Mouse (Mus musculus) stomach, embryonic 15.5 days (tissue): ENCODE results near the gene Dtd1. TPM values are rescaled to one million over a fixed set of nuclear protein-coding genes. Genes with fewer than 3 reads are reported as not detected.

ENCODE experiments used
- ATAC-seq: fragments of 200-750 bp; cut with Nextera tagmentation; 2 replicates; pipeline ENCODE4 v1.8.0; 2017; ENCODE audit warnings: low read depth, moderate number of reproducible peaks, moderate TSS enrichment; ENCODE audit not compliant: insufficient read depth, low FRiP score
- H3K27ac ChIP-seq: fragments of 300-500 bp; sonication (generic); 2 replicates; pipeline ENCODE4 v1.5.1; 2015; ENCODE audit warnings: mild to moderate bottlenecking, inconsistent platforms
- H3K27me3 ChIP-seq: fragments of 300-500 bp; sonication (generic); replicated peaks from 2 replicates; pipeline ENCODE4 v1.6.1; 2015; ENCODE audit warnings: inconsistent platforms
- H3K36me3 ChIP-seq: fragments of 300-500 bp; sonication (generic); 2 replicates; pipeline ENCODE4 v1.6.1; 2015; ENCODE audit warnings: inconsistent platforms
- H3K4me1 ChIP-seq: fragments of 300-500 bp; sonication (generic); 2 replicates; pipeline ENCODE4 v1.6.1; 2015; ENCODE audit warnings: inconsistent platforms
- H3K4me2 ChIP-seq: fragments of 300-500 bp; sonication (generic); 2 replicates; pipeline ENCODE4 v1.6.1; 2015; ENCODE audit warnings: mild to moderate bottlenecking, inconsistent platforms
- H3K4me3 ChIP-seq: fragments of 300-500 bp; sonication (generic); replicated peaks from 2 replicates; pipeline ENCODE4 v1.5.1; 2015; ENCODE audit warnings: inconsistent platforms
- H3K9ac ChIP-seq: fragments of 300-500 bp; sonication (generic); 2 replicates; pipeline ENCODE4 v1.6.1; 2015; ENCODE audit warnings: inconsistent platforms
- H3K9me3 ChIP-seq: fragments of 300-500 bp; sonication (generic); 2 replicates; pipeline ENCODE4 v1.6.1; 2016; ENCODE audit warnings: inconsistent platforms
- WGBS: fragments of 180-500 bp; shearing (Covaris S2); methylation state at CpG from one replicate; pipeline ENCODE4 v1.1.7; 2015; 5-methylcytosine and 5-hydroxymethylcytosine counted together
- polyA plus RNA-seq: library from polyadenylated mRNA; unstranded; fragments of >200 nt; fragmentation: Nextera tagmentation; extraction: Ambion mirVana; gene quantifications from 2 replicates; pipeline ENCODE4 v1.2.1, GENCODE M21; 2015

Dtd1 gene
- polyA plus RNA-seq, 1 experiment from 2014 or later: 39.6 TPM

GRCm38 (mm10) chr2:144775626-144776025, 175.9 kb downstream of the Dtd1 start:
- Histone ChIP-seq H3K27ac (no peak overlapping the region), H3K4me2 (no peak overlapping the region), H3K27me3 (no peaks in the 10 kb centered on the region), H3K9me3 (no peaks in the 10 kb centered on the region), H3K4me1 (no peaks in the 10 kb centered on the region), H3K9ac (no peak overlapping the region), H3K36me3 (no peaks in the 10 kb centered on the region), H3K4me3 (no peak overlapping the region)
- no peak for ATAC-seq
- WGBS: 83% methylated on average over 4 of the region's 4 CpGs

DNA sequence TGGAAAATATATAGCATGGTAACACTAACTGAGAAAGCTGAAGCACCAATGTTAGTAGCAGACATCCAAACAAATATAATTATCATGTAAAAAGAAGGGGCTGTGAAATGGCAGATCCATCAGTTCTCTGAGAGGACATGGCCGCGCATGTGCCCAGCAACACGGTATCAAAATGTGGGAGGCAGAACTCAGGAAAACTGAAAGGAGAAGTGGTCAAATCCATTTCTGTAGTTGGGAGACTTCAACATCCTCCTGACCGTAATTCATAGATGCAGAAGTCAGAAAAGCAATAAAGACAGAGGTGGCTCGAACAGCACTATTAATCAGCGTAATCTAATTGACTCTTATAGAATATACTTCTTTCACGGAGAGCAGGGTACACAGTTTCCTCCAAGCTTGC, 179.6 kb downstream of the Dtd1 start:
- H3K9me3 ChIP-seq: no peaks in the 10 kb centered on the region
- no peak overlapping the region for H3K4me2 ChIP-seq
- H3K4me1 ChIP-seq: no peaks in the 10 kb centered on the region
- 79% methylated on average over 7 of the region's 7 CpGs for WGBS
- H3K27ac ChIP-seq: no peak overlapping the region
- no peaks in the 10 kb centered on the region for H3K27me3 ChIP-seq
- H3K36me3 ChIP-seq: no peaks in the 10 kb centered on the region
- no peak for ATAC-seq
- H3K9ac ChIP-seq: no peak overlapping the region
- H3K4me3 ChIP-seq: no peak overlapping the region

- WGBS: 25% methylated on average over 5 of the region's 5 CpGs
- ATAC-seq: no peak
- no peaks in the 10 kb centered on the region for H3K4me1 ChIP-seq
Measured at GRCm38 (mm10) chr2:144780731-144781130, 181.0 kb downstream of the Dtd1 start.

DNA sequence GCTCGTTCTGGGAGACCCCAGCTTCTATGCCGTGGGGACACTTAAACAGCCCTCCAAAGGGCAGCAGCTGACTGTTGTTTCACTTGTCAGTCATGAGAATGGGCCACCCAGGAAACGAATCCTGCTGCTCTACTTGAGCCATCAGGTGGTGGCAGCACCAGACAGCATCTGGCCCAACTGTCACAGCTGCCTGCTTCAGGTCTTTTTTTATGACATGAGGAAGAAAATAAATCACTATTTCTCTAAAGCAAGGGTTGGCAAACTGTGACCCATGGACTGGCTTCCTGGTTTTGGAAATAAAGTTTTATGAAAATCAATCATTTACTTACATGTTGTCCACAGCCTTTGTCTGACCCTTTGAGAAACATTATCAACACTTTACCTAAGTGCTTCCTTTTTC, 182.2 kb downstream of the Dtd1 start:
- WGBS: 48% methylated on average over 3 of the region's 3 CpGs
- ATAC-seq: no peak

More at GRCm38 (mm10) chr2:144780731-144781130, 181.0 kb downstream of the Dtd1 start:
- no peak overlapping the region for H3K9ac ChIP-seq
- no peaks in the 10 kb centered on the region for H3K36me3 ChIP-seq
- H3K4me2 ChIP-seq: no peak overlapping the region
- H3K9me3 ChIP-seq: no peaks in the 10 kb centered on the region
- no peak overlapping the region for H3K27ac ChIP-seq
- no peaks in the 10 kb centered on the region for H3K27me3 ChIP-seq
- no peak overlapping the region for H3K4me3 ChIP-seq

GRCm38 (mm10) chr2:144782481-144782880, 182.8 kb downstream of the Dtd1 start:
- 49% methylated on average over 4 of the region's 4 CpGs for WGBS
- Histone ChIP-seq H3K9me3 (no peaks in the 10 kb centered on the region), H3K27ac (no peak overlapping the region), H3K4me2 (no peak overlapping the region), H3K36me3 (no peaks in the 10 kb centered on the region), H3K9ac (no peak overlapping the region), H3K27me3 (no peaks in the 10 kb centered on the region), H3K4me3 (no peak overlapping the region), H3K4me1 (no peaks in the 10 kb centered on the region)
- ATAC-seq: no peak

More for the DNA sequence above, 182.2 kb downstream of the Dtd1 start:
- H3K9me3 ChIP-seq: no peaks in the 10 kb centered on the region
- no peak overlapping the region for H3K27ac ChIP-seq
- no peaks in the 10 kb centered on the region for H3K36me3 ChIP-seq
- H3K4me1 ChIP-seq: no peaks in the 10 kb centered on the region
- no peak overlapping the region for H3K4me3 ChIP-seq
- H3K9ac ChIP-seq: no peak overlapping the region
- H3K27me3 ChIP-seq: no peaks in the 10 kb centered on the region
- no peak overlapping the region for H3K4me2 ChIP-seq

DNA sequence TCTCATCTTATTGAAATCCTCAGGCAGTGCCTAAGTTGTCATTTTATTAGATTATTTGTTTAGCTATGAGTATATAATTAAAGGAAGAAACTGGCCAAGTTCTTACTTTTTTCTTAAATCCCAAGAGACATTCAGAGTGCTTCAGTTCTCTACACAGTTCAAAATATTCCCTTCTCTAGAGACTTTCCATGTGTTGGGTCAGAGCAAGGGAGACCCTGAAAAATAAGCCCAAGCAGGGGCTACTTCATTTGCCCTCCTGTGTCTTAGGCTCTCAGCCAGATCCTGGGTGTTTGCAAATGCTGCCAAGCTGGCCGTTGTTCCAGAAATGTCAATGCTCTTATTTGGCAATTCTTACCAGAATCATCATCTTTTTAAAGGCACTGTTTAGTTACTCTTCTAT, 183.5 kb downstream of the Dtd1 start:
- Histone ChIP-seq H3K4me1 (no peaks in the 10 kb centered on the region), H3K9ac (no peak overlapping the region), H3K4me2 (no peak overlapping the region), H3K27me3 (no peaks in the 10 kb centered on the region), H3K36me3 (no peaks in the 10 kb centered on the region), H3K9me3 (no peaks in the 10 kb centered on the region), H3K27ac (no peak overlapping the region), H3K4me3 (no peak overlapping the region)
- 64% methylated on average over 1 of the region's 1 CpGs for WGBS
- ATAC-seq: no peak

DNA sequence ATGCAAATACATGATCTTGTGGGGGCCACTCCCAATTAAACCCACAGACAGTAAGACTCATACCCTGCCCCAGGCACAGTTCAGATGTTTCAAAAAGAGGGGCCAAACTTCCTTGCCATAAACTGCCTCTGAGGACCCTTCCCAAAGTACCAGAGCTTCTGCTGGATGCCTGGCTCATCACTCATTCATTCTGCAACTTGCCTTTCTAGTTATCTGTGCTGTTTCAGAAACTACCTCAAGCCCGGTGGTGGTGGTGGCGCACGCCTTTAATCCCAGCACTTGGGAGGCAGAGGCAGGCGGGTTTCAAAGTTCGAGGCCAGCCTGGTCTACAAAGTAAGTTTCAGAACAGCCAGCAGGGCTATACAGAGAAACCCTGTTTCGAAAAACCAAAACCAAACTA, 184.1 kb downstream of the Dtd1 start:
- Histone ChIP-seq H3K9ac (no peak overlapping the region), H3K4me2 (no peak overlapping the region), H3K4me1 (no peaks in the 10 kb centered on the region), H3K27ac (no peak overlapping the region), H3K4me3 (no peak overlapping the region), H3K36me3 (no peaks in the 10 kb centered on the region), H3K9me3 (no peaks in the 10 kb centered on the region), H3K27me3 (no peaks in the 10 kb centered on the region)
- 93% methylated on average over 6 of the region's 6 CpGs for WGBS
- no peak for ATAC-seq

DNA sequence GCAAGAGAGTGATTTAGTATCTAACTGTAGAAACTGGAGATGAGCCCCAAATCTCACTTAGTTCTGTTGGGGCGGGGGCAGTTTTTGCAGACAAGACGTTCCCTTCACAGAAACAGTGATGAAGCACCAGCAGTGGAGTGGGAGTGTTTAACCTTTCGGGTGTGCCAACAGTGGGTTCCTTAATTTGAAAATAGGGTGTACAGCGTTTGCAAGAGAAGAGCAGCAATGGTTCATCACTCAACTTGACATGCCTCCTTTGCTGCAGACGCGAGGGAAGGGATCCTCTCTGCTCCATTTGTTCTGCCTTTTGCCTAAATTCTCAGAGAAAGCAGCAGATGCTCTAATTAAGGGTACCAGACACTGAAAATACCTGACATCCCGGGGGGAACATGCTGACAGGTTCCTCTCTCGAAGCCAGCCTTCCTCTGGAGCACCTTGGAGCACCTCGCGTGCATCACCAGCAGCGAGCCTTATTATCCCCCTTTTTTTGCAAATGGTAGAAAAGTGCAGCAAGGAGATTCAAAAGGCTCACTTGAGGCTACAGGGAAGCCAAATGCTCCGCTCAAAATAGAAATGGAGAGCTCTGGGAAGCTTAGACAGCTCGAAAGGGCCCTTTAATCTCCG, 192.1 kb downstream of the Dtd1 start:
- no peaks in the 10 kb centered on the region for H3K4me1 ChIP-seq
- H3K9me3 ChIP-seq: no peaks in the 10 kb centered on the region
- WGBS: 61% methylated on average over 14 of the region's 14 CpGs
- no peaks in the 10 kb centered on the region for H3K27me3 ChIP-seq
- H3K4me2 ChIP-seq: no peak overlapping the region
- H3K4me3 ChIP-seq: no peak overlapping the region
- H3K9ac ChIP-seq: no peak overlapping the region
- no peaks in the 10 kb centered on the region for H3K36me3 ChIP-seq
- no peak for ATAC-seq
- H3K27ac ChIP-seq: no peak overlapping the region

GRCm38 (mm10) chr2:144797515-144797914, 197.8 kb downstream of the Dtd1 start:
- H3K4me3 ChIP-seq: no peak overlapping the region

DNA sequence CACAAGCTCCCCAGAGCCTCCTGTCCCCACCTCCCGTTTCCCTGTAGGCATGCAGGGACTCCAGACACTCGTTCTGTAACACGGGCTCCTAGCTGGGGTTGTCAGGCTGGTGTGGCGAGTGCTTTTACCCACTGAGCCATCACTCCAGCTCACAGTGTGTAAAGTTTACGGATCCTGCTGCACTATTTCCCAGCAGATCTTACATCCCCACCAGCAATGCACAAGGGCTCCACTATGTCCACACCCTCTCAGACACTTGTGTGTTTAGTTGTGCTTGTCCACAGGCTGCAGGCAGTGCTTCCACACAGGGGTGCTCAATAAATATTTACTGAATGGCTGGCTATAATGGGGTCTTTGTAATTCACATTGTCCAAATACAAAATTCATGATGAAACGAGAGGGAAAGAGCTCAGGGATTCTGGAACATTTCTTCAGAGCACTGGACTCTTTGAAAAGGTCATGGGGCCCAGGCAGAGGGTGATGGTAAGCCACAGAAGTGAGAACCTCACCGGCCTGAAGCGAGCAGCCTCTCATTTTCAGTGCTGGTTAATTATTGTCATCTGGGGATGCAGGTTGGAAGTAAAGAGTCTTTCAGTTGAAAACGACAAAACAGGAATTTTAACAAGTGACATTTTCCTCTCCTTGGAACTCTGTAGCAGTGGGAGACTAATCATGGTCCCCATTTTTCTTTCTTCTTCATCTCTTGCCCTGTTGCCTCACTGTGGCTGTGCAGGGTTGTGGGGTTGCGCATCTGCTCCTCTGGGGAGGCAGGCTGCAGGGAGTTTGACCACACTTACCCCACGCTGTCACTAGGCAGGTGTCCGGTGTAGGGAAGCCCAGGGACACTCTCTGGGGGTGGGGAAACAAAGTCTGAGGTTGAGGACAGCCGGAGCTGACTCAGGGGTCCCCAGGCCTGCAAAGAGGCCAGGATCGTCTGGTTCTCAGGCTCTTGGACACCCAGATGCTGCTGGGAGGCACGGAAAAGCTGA, 208.4 kb downstream of the Dtd1 start:
- no peak; the same call in 1 of the 2 replicates for ATAC-seq
- H3K9me3 ChIP-seq: no peaks in the 10 kb centered on the region

More at GRCm38 (mm10) chr2:144797515-144797914, 197.8 kb downstream of the Dtd1 start:
- no peak overlapping the region for H3K4me2 ChIP-seq
- H3K27ac ChIP-seq: no peak overlapping the region
- H3K4me1 ChIP-seq: no peaks in the 10 kb centered on the region
- H3K36me3 ChIP-seq: no peaks in the 10 kb centered on the region
- no peaks in the 10 kb centered on the region for H3K9me3 ChIP-seq
- no peaks in the 10 kb centered on the region for H3K27me3 ChIP-seq
- ATAC-seq: no peak
- H3K9ac ChIP-seq: no peak overlapping the region
- WGBS: 49% methylated on average over 8 of the region's 8 CpGs

More for the DNA sequence above, 208.4 kb downstream of the Dtd1 start:
- Histone ChIP-seq H3K9ac (no peak overlapping the region), H3K27me3 (no peaks in the 10 kb centered on the region), H3K36me3 (no peaks in the 10 kb centered on the region), H3K4me3 (no peak overlapping the region), H3K4me2 (no peak overlapping the region), H3K27ac (no peak overlapping the region), H3K4me1 (peaks cover 5% of the 10 kb centered on the region; the same call in 1 of the 2 replicates)
- 45% methylated on average over 15 of the region's 15 CpGs for WGBS
